Mouse (Mus musculus) MEL (cell line): ENCODE data around the gene Alkbh7.

ENCODE experiments used
- CTCF ChIP-seq, 3 experiments: IDR thresholded peaks in 2 of 3; conservative IDR thresholded peaks in 1 of 3; 2 replicates each; pipeline ENCODE4 v1.5.1; 2011 to 2012; ENCODE audit warnings: low read length in 3 of 3, low read depth in 2 of 3, mild to moderate bottlenecking in 2 of 3, improper control_type of control experiment in 1 of 3, inconsistent platforms in 1 of 3, mixed read lengths in 1 of 3, moderate library complexity in 1 of 3; ENCODE audit not compliant: control insufficient read depth in 1 of 3, insufficient read depth in 1 of 3, poor library complexity in 1 of 3, severe bottlenecking in 1 of 3
- JUND ChIP-seq: IDR thresholded peaks from 2 replicates; pipeline ENCODE4 v1.6.1; 2011; ENCODE audit warnings: low read depth, mild to moderate bottlenecking, improper control_type of control experiment, low read length
- KAT2A ChIP-seq: conservative IDR thresholded peaks from 2 replicates; pipeline ENCODE4 v1.6.1; 2012; ENCODE audit warnings: low read depth, low read length, improper control_type of control experiment, inconsistent platforms

DNA sequence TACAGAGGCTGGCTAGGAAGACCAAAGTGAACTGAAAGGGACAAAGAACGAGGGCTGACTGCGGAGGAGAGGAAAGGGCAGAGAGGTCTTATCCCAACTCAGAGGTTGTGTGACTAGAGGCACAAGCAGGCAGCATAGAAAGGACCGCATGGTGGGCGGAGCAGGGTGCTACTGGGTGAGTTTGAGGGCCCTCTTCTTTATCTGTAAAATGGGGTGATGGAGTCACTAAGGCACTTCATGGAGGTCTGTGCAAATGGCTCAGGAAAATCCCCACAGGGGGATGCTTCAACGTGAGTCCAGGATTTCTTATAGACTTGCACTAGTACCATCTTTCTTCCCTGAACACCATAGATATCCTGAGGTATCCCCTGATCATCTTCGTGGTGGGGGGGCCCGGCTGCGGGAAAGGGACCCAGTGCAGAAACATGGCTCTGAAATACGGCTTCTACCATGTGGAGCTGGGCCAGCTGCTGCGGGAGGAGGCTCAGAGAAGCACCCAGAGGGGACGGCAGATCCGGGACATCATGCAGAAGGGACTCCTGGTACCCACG lies 15.2 kb downstream of the Alkbh7 start:
- no peak for TF ChIP-seq KAT2A
- no peak for TF ChIP-seq CTCF (IDR thresholded peaks at IDR 0.05 in 2 of 3, conservative IDR thresholded peaks at IDR 0.05 in 1 of 3; ENCODE audit: control insufficient read depth in 1 of 3, insufficient read depth in 1 of 3, low read depth in 2 of 3, low read length in 3 of 3, poor library complexity in 1 of 3, severe bottlenecking in 1 of 3)
- TF ChIP-seq JUND: no peak
